Mouse (Mus musculus): ENCODE results near the gene Sema4d.

Gene Sema4d

DNA sequence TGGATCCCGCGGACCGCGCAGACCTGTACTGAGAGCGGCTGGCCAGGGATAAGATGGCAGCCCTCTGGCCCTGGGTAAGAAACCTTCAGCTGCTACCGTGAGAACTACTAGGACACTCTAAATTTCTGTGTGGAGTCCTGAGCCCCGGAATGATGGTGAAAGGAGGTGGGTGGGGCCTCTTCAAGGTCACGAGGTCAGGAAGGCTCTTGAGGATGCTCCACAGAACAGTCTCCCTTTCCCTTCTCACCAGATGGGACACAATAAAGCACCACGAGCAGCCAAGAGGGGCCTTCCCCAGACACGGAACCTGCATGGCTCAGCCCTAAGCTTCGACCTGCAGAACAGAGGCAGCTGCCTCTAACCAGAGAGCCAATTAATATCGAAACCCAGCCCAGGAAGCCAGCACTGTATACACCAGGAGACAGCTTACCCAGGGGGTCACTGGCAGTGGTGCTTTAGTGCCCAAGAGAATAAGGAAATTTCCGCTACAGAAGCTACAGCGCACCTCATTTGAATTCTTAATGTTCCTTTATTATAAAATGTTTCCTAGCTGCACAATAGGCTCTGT, 61.4 kb downstream of the Sema4d start:
- no peak for DNase-seq (ENCODE audit: inconsistent age in 2 of 2, low spot score in 1 of 2)

GRCm38 (mm10) chr13:51731474-51731873, 62.1 kb downstream of the Sema4d start:
- DNase-seq (ENCODE audit: inconsistent age in 2 of 2, low spot score in 1 of 2) = no peak

DNA sequence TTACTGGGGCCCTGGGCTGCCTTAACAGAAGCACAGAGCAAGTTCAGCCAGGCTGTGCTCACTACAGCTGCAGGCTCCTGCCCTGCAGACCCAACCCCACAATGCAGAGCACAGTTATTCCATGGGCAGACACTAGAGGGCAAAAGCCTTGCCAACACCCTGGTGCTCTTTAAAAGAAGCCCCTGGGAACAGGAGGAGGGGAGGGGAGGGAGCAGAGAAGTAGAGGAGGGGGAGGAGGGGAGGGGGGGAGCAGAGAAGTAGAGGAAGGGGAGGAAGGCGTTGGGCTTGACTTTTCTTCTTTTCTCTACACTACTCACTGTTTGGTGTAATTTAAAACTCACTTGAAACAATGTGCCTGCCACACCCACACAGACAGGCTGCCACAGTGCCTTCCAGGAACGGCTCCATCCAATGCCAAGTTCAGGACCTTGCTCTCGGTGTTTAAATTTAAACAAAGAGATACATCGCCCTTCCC, 63.6 kb downstream of the Sema4d start:
- DNase-seq (ENCODE audit: inconsistent age in 2 of 2, low spot score in 1 of 2) = peak in 1 of 2 experiments; percentile 27

- no peak for DNase-seq (ENCODE audit: inconsistent age in 2 of 2, low spot score in 1 of 2)
These were observed 66.2 kb downstream of the Sema4d start for GRCm38 (mm10) chr13:51727364-51727763.

- DNase-seq (ENCODE audit: inconsistent age in 2 of 2, low spot score in 1 of 2) = no peak
These were observed 67.5 kb downstream of the Sema4d start for GRCm38 (mm10) chr13:51725926-51726574.

DNA sequence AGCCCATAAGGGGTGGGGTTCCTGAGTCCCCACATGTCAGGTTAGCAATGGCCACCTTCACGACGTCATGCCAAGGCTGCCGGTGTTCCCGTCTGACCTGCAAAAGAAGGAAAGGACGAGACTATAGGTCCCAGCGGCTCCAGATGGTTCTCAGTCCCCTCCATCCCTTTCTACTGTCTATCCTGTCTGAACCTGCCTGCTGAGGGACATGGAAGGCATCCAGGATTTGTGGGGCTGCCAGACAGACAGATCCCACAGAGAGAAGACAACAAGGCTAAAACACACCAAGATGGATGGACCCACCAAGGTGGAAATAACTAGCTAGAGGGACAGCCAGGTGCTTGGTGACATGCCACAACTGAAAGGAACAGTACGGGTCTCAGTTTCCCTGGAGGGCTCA, 68.1 kb downstream of the Sema4d start:
- no peak for DNase-seq (ENCODE audit: inconsistent age in 2 of 2, low spot score in 1 of 2)

GRCm38 (mm10) chr13:51724566-51724965, 69.0 kb downstream of the Sema4d start:
- no peak for DNase-seq (ENCODE audit: inconsistent age in 2 of 2, low spot score in 1 of 2)

DNA sequence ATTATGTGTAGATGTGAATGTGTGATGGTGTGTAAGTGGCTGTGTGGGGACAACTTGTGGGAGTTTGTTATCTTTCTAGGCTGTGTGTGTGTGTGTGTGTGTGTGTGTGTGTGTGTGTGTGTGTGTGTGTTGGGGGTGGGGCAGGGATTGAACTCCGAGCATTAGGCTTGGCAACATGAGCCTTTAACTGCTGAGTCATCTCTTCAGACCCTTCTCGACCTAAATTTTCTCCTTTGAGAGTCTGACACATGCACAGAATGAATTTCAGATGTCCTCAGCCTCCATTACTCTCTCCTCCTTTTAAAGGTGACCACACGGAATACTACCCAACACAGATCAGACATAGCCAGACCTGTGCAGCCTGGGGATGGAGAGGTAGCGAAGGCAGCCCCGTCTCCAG, 70.4 kb downstream of the Sema4d start:
- DNase-seq (ENCODE audit: inconsistent age in 2 of 2, low spot score in 1 of 2) = no peak

- no peak for DNase-seq (ENCODE audit: inconsistent age in 2 of 2, low spot score in 1 of 2)
These were observed 73.0 kb downstream of the Sema4d start for GRCm38 (mm10) chr13:51720556-51720955.

GRCm38 (mm10) chr13:51719256-51719655, 74.3 kb downstream of the Sema4d start:
- peak; percentile 37 to 73 for DNase-seq (ENCODE audit: inconsistent age in 2 of 2, low spot score in 1 of 2)

GRCm38 (mm10) chr13:51716350-51717263, 76.9 kb downstream of the Sema4d start:
- DNase-seq (ENCODE audit: inconsistent age in 2 of 2, low spot score in 1 of 2) = peak; percentile 57 to 72

DNA sequence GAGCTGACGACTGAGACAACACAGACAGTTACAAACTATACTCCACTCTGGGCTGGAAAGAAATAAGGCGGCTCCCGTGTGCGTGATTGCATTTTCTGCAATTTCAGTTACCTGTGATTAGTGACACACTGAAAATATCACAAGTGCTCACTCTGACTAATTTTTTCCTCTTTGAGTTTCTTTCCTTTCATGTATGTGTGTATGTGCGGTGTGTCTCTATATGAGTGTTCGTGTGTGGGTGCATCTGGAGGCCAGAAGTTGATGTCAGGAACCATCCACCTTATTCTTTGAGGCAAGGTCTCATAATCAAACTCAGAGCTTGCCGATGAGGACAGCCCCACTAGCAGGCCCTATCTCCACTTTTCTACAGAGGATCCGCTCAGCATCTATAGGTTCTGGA, 81.5 kb downstream of the Sema4d start:
- no peak for DNase-seq (ENCODE audit: inconsistent age in 2 of 2, low spot score in 1 of 2)

GRCm38 (mm10) chr13:51710738-51711137, 82.8 kb downstream of the Sema4d start:
- peak in 1 of 2 experiments; percentile 40 for DNase-seq (ENCODE audit: inconsistent age in 2 of 2, low spot score in 1 of 2)

DNA sequence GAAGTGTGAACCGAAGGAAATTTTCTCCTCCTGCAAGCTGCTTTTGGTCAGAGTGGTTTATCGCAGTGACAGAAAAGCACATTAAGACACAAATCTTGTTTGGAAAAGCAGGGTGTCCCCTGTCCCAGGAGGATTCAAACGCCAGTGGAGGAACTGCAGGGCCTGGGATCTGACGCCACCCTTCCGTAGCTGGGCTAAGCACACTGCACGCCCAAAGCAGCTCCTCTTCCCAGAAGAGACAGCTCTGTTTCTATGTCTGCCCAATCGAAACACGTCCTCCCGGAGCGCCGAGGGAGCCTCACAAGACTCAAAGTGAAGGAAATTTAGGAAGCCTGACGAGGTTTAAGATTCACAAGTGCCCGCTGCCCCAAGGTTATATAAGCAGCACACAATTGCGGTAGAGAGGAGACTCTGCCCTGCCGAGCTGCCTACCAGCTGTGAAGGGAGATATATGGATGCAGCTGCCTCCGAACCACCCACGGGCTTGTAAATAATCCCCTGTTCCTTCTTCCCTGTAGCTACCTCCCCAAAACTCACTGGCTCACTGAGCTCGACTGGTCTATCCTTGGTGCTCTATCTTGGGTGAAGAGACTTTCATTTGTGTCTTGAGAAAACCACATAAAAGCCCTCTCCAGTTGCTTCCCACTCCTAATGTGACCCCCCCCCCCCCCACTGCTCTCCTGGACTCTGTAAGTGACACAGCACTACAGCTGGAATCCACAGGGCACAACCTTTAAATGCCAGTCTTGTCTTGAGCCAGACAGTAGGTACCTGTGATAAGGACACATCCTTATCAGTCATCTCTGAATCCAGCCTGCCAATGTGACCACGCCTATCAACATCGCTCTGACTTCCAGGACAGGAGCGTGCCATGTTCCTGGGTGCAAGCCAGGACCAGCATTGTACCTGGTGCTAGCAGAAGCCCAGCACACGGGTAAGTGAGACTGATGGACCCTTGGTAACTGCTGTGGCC, 87.4 kb downstream of the Sema4d start:
- DNase-seq (ENCODE audit: inconsistent age in 2 of 2, low spot score in 1 of 2) = no peak

DNA sequence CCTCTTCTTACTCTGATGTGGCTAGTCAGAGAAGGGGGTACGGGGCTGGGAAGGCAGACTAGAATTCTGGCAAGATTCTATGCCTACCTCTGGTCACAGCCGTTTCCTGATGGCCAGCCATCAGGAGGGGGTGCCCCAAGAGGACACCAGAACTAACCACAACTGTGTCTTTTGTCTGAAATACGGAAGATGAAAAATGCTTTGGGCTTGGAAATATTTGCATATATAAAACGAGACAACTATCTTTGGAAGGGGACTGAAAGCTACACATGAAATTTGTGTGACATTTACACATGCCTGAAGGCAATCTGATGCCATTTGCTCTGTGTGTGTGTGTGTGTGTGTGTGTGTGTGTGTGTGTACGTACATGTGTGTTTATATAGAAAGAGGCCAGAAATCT, 89.7 kb downstream of the Sema4d start:
- DNase-seq (ENCODE audit: inconsistent age in 2 of 2, low spot score in 1 of 2) = no peak

GRCm38 (mm10) chr13:51698318-51698717, 95.2 kb downstream of the Sema4d start:
- DNase-seq (ENCODE audit: inconsistent age in 2 of 2, low spot score in 1 of 2) = no peak

GRCm38 (mm10) chr13:51697897-51698296, 95.7 kb downstream of the Sema4d start:
- DNase-seq (ENCODE audit: inconsistent age in 2 of 2, low spot score in 1 of 2) = peak in 1 of 2 experiments; percentile 49

- DNase-seq (ENCODE audit: inconsistent age in 2 of 2, low spot score in 1 of 2) = peak in 1 of 2 experiments; percentile 36
These were observed 96.1 kb downstream of the Sema4d start for GRCm38 (mm10) chr13:51697455-51697854.

DNA sequence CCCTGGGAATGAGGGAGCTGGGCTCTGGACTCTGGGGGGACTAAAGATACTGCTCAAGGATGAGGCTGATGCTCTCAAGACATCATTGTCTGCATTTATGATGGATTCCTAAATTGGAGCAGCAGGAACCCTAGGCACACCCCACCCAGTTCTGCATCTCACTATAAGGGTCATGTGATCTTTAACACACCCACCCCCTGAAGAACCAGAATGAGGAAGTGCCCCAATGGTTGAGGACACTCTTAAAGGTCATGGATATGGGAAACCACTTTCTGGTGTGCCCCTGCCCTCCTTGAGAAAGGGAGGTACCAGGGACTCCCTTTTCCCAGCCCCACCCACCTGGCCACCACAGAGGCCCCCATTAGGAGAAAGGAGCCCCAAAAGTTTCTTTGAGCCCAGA, 97.1 kb downstream of the Sema4d start:
- DNase-seq (ENCODE audit: inconsistent age in 2 of 2, low spot score in 1 of 2) = no peak

GRCm38 (mm10) chr13:51688688-51689087, 104.9 kb downstream of the Sema4d start:
- no peak for DNase-seq (ENCODE audit: inconsistent age in 2 of 2, low spot score in 1 of 2)

- peak in 1 of 2 experiments; percentile 61 for DNase-seq (ENCODE audit: inconsistent age in 2 of 2, low spot score in 1 of 2)
These were observed 106.6 kb downstream of the Sema4d start for GRCm38 (mm10) chr13:51686966-51687365.

Data from adrenal gland, adult (tissue).